In genomic region chr4:24847406-24847805, GRCm38 (mm10) we compare ENCODE assay signal across 23 mouse cellular contexts. TPM values are rescaled to one million over a fixed set of nuclear protein-coding genes. Genes with fewer than 3 reads are reported as not detected.
DNase-seq lines count a peak whose midpoint lies in the region; ATAC-seq and TF ChIP-seq lines count a peak whose summit lies in the region.
"Had no signal": no experiment of that assay in that cellular context is flagged by ENCODE, and none has a peak within 500 bp of the region (broad histone marks: within the 10 kb centered on the region; RNA-seq: fewer than 3 reads in every experiment).

No protein-coding gene starts in this region.

- no peak for TF ChIP-seq POLR2A in brain, embryonic 14.5 days (IDR thresholded peaks at IDR 0.05; ENCODE audit: borderline replicate concordance, extremely low read depth, insufficient read depth, insufficient read length, poor library complexity, severe bottlenecking)

- 24% methylated on average over 2 of the region's 2 CpGs for WGBS in forebrain, embryonic 14.5 days
- WGBS in forebrain, embryonic 10.5 days, result 88% methylated on average over 2 of the region's 2 CpGs
- 63% methylated on average over 2 of the region's 2 CpGs for WGBS in hindbrain, postnatal 0 days
- 75% methylated on average over 2 of the region's 2 CpGs for WGBS in hindbrain, embryonic 14.5 days

- no peak for ATAC-seq in forebrain, embryonic 14.5 days
- ATAC-seq in hindbrain, postnatal 0 days, result no peak
- no peak for ATAC-seq in hindbrain, embryonic 14.5 days (ENCODE audit: low FRiP score)
- ATAC-seq: activated CD4-positive, CD25-positive, alpha-beta regulatory T cell, adult 4 months; CD4-positive, CD25-positive, alpha-beta regulatory T cell, adult 4 months; Patski had no signal

- peaks cover 12% of the 10 kb centered on the region for H3K4me1 ChIP-seq in forebrain, embryonic 14.5 days (ENCODE audit: control insufficient read depth, insufficient read depth, low read length)
- peaks cover 22% of the 10 kb centered on the region for H3K4me1 ChIP-seq in forebrain, embryonic 10.5 days
- no peaks in the 10 kb centered on the region; the same call in 1 of the 2 replicates for H3K4me1 ChIP-seq in hindbrain, postnatal 0 days (ENCODE audit: insufficient read depth, low read length)
- peaks cover 27% of the 10 kb centered on the region; the same call in 1 of the 2 replicates for H3K4me1 ChIP-seq in hindbrain, embryonic 14.5 days (replicated peaks; ENCODE audit: control insufficient read depth, insufficient read depth, low read length)

- H3K4me2 ChIP-seq in forebrain, embryonic 14.5 days (ENCODE audit: low read length), result no peak overlapping the region
- 0 out of 2 replicates have a peak overlapping the region, but pooled peaks have one; percentile 21 for H3K4me2 ChIP-seq in hindbrain, postnatal 0 days (ENCODE audit: low read depth, low read length)
- no peak overlapping the region for H3K4me2 ChIP-seq in hindbrain, embryonic 14.5 days (replicated peaks)

- no peak overlapping the region for H3K27ac ChIP-seq in forebrain, embryonic 14.5 days (ENCODE audit: low read depth, low read length)
- no peak overlapping the region for H3K27ac ChIP-seq in forebrain, embryonic 10.5 days
- H3K27ac ChIP-seq in hindbrain, postnatal 0 days, result no peak overlapping the region
- no peak overlapping the region for H3K27ac ChIP-seq in hindbrain, embryonic 14.5 days

- DNase-seq in forebrain, embryonic 14.5 days (ENCODE audit: low spot score), result peak; percentile 64
- no peak for DNase-seq in forebrain, embryonic 10.5 days (ENCODE audit: extremely low spot score, low spot score)
- DNase-seq in hindbrain, postnatal 0 days (ENCODE audit: low spot score), result no peak
- DNase-seq in hindbrain, embryonic 14.5 days (ENCODE audit: low spot score), result no peak
- peak; percentile 78 for DNase-seq in brain, embryonic 14.5 days (ENCODE audit: low read depth)
- DNase-seq in spleen, postnatal 10 days (ENCODE audit: low spot score in 2 of 2), result no peak
- DNase-seq: adrenal gland, adult 2 months; adrenal gland, adult 8-10 months; adrenal gland, postnatal 10 days; adrenal gland, postnatal 14 days; adrenal gland, postnatal 25 days; adrenal gland, postnatal 36 days; B cell, adult 2 months; cerebellum, adult 11 months; cerebellum, adult 11-12 months; cerebellum, adult 18-20 months; cerebellum, adult 2 months had no signal

- H3K36me3 ChIP-seq in forebrain, embryonic 14.5 days (ENCODE audit: control insufficient read depth, insufficient read depth, low read length), result no peaks in the 10 kb centered on the region
- no peaks in the 10 kb centered on the region for H3K36me3 ChIP-seq in forebrain, embryonic 10.5 days (replicated peaks)
- H3K36me3 ChIP-seq in hindbrain, postnatal 0 days (ENCODE audit: insufficient read depth, low read length), result no peaks in the 10 kb centered on the region
- no peaks in the 10 kb centered on the region for H3K36me3 ChIP-seq in hindbrain, embryonic 14.5 days (replicated peaks; ENCODE audit: control insufficient read depth, insufficient read depth)
- H3K36me3 ChIP-seq: G1E had no signal

- no peaks in the 10 kb centered on the region for H3K9me3 ChIP-seq in forebrain, embryonic 14.5 days (replicated peaks; ENCODE audit: control insufficient read depth, low read length)
- no peaks in the 10 kb centered on the region for H3K9me3 ChIP-seq in forebrain, embryonic 10.5 days
- no peaks in the 10 kb centered on the region for H3K9me3 ChIP-seq in hindbrain, postnatal 0 days (ENCODE audit: low read length)
- no peaks in the 10 kb centered on the region for H3K9me3 ChIP-seq in hindbrain, embryonic 14.5 days (ENCODE audit: control insufficient read depth, low read length)
- H3K9me3 ChIP-seq: G1E had no signal

- no peaks in the 10 kb centered on the region for H3K27me3 ChIP-seq in forebrain, embryonic 14.5 days (replicated peaks; ENCODE audit: control insufficient read depth, insufficient read depth, low read length)
- no peaks in the 10 kb centered on the region for H3K27me3 ChIP-seq in forebrain, embryonic 10.5 days (ENCODE audit: poor library complexity, severe bottlenecking)
- no peaks in the 10 kb centered on the region for H3K27me3 ChIP-seq in hindbrain, postnatal 0 days (ENCODE audit: insufficient read depth, low read length)
- H3K27me3 ChIP-seq in hindbrain, embryonic 14.5 days (ENCODE audit: control insufficient read depth, insufficient read depth, low read length), result no peaks in the 10 kb centered on the region
- H3K27me3 ChIP-seq: CH12.LX, Patski had no signal

- TF ChIP-seq CTCF in hindbrain, postnatal 0 days (IDR thresholded peaks at IDR 0.05; ENCODE audit: low read depth), result no peak
- no peak for TF ChIP-seq CTCF in brain, embryonic 14.5 days (IDR thresholded peaks at IDR 0.05; ENCODE audit: borderline replicate concordance, extremely low read depth, insufficient read depth, insufficient read length)

- H3K9ac ChIP-seq in forebrain, embryonic 14.5 days (ENCODE audit: low read length), result no peak overlapping the region
- no peak overlapping the region for H3K9ac ChIP-seq in hindbrain, postnatal 0 days (replicated peaks; ENCODE audit: low read length)
- H3K9ac ChIP-seq in hindbrain, embryonic 14.5 days, result no peak overlapping the region

- no peak overlapping the region for H3K4me3 ChIP-seq in forebrain, embryonic 14.5 days (ENCODE audit: low read depth, low read length)
- H3K4me3 ChIP-seq in forebrain, embryonic 10.5 days, result no peak overlapping the region
- H3K4me3 ChIP-seq in hindbrain, postnatal 0 days (ENCODE audit: low read length), result no peak overlapping the region
- H3K4me3 ChIP-seq in hindbrain, embryonic 14.5 days (replicated peaks; ENCODE audit: low read length), result no peak overlapping the region

RNA-seq across cellular contexts. Expression of gene Klhl32, which starts 3.5 kb away (rescaled TPM):
- polyA plus RNA-seq in forebrain, embryonic 14.5 days (2014; fragmentation: Nextera tagmentation; extraction: Ambion mirVana), result 12.0 and 16.6 TPM in 2 replicates
- polyA plus RNA-seq in forebrain, embryonic 10.5 days (2016; fragmentation: Nextera tagmentation; extraction: Ambion mirVana), result 3.7 and 3.8 TPM in 2 replicates
- 28.8 and 31.3 TPM in 2 replicates for total RNA-seq in hindbrain, postnatal 0 days (2014; rRNA removed)
- 31.7 and 37.9 TPM in 2 replicates for polyA plus RNA-seq in hindbrain, postnatal 0 days (2015; fragmentation: Nextera tagmentation; extraction: Ambion mirVana)
- 29.8 and 31.2 TPM in 2 replicates for polyA plus RNA-seq in hindbrain, embryonic 14.5 days (2014; fragmentation: Nextera tagmentation; extraction: Ambion mirVana)
- polyA plus RNA-seq in brain, embryonic 14.5 days (2012; rRNA removed), result 6.1 and 8.8 TPM in 2 replicates
- total RNA-seq: MEL had no signal

RNA-seq across cellular contexts. Expression of gene Ndufaf4, which starts 50.5 kb away (rescaled TPM):
- 62.9 and 69.9 TPM in 2 replicates for polyA plus RNA-seq in forebrain, embryonic 14.5 days (2014; fragmentation: Nextera tagmentation; extraction: Ambion mirVana)
- polyA plus RNA-seq in forebrain, embryonic 10.5 days (2016; fragmentation: Nextera tagmentation; extraction: Ambion mirVana), result 64.7 and 65.2 TPM in 2 replicates
- 10.4 and 15.0 TPM in 2 replicates for total RNA-seq in hindbrain, postnatal 0 days (2014; rRNA removed)
- polyA plus RNA-seq in hindbrain, postnatal 0 days (2015; fragmentation: Nextera tagmentation; extraction: Ambion mirVana), result 66.2 and 67.4 TPM in 2 replicates
- 74.2 and 78.9 TPM in 2 replicates for polyA plus RNA-seq in hindbrain, embryonic 14.5 days (2014; fragmentation: Nextera tagmentation; extraction: Ambion mirVana)
- 11.9 and 15.2 TPM in 2 replicates for polyA plus RNA-seq in brain, embryonic 14.5 days (2012; rRNA removed)

Comparison
In these comparisons a context has a peak if more than half of its experiments do, and no peak if none do; other contexts are left out.
1. DNase-seq: peak in forebrain, embryonic 14.5 days (single experiment) and brain, embryonic 14.5 days (single experiment); none in forebrain, embryonic 10.5 days (single experiment), hindbrain, postnatal 0 days (single experiment), hindbrain, embryonic 14.5 days (single experiment) and spleen, postnatal 10 days (0 of 2).